Mouse (Mus musculus) erythroblast, adult 5-6 weeks (primary cell): ENCODE results near the gene Prpsap1. TPM values are rescaled to one million over a fixed set of nuclear protein-coding genes. Genes with fewer than 3 reads are reported as not detected.

Experiments used
- ATAC-seq: replicated peaks from 2 replicates; pipeline ENCODE4 v1.8.0; 2016; ENCODE audit warnings: moderate number of reproducible peaks, mild to moderate bottlenecking, moderate TSS enrichment, inconsistent platforms; ENCODE audit not compliant: poor library complexity, low FRiP score, severe bottlenecking
- total RNA-seq, 2 experiments: library from RNA; stranded (forward) in 1 of 2; stranded (reverse) in 1 of 2; fragments of 150-400 nt in 1 of 2; fragments of 200-764, 138-1000 nt in 1 of 2; gene quantifications; 2 replicates each; pipeline versions ENCODE4 v1.2.3 to v1.2.4; 2015 to 2017; ENCODE audit warnings: low replicate concordance in 2 of 2

Prpsap1 gene
- total RNA-seq, 2 experiments from 2014 or later = 11.1 to 14.1 TPM

DNA sequence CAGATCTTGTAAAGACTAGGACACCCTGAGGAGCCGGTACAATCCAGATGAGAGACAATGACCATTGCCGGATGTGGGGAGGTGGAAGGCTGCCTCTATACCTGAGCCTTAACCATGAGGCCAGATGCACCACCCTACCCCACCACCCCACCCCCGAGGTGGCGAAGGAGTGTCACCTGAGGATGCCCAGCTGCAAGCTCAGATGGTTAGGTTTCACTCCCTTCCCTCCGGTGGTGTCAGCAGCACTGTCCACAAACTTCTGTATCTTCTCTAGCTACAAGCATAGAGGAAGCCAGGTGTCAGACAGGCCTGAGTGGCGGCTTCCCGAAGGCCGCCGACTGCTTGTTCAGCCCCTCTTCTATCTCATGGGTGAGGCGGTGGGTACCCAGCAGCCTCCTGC is 40.1 kb downstream of the Prpsap1 start:
- ATAC-seq = no peak

DNA sequence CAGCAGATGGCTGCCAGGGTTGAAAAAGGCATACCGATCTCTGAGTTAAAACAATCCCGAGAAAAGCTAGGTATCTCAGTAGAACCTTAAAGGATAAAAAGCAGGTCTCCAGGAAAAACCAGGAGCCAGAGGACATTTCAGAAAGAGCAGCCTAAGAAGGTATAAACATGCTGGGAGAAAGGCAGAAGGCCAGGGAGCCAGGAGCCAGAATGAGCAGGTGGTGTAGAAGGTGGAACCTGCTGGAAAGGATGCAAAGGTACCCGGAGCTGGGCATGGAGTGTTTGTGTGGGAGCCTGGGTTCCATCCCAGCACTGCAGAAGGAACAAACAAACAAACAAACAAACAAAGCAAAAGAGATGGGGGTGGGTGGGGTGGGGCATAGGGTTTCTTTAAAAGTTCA is 44.7 kb downstream of the Prpsap1 start:
- ATAC-seq = no peak

DNA sequence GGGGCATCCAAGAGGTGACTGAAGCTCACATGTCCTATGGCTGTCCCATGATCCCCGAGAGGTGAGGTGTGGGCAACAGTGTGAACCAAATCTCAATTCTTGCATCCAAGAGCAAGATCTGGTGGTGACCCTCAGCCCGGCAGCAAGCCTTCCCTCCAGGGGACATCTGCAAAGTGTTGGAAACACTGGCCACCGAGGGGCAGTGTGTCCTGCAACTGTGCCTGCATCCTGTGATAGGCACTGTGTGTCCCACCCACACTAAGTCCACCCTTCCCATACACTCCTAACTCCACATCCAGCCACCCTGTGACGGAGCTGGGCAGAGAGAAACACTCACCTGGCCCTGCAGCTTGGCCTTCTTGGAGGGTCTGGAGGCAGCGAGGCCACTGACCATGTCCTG is 46.2 kb downstream of the Prpsap1 start:
- no peak for ATAC-seq

DNA sequence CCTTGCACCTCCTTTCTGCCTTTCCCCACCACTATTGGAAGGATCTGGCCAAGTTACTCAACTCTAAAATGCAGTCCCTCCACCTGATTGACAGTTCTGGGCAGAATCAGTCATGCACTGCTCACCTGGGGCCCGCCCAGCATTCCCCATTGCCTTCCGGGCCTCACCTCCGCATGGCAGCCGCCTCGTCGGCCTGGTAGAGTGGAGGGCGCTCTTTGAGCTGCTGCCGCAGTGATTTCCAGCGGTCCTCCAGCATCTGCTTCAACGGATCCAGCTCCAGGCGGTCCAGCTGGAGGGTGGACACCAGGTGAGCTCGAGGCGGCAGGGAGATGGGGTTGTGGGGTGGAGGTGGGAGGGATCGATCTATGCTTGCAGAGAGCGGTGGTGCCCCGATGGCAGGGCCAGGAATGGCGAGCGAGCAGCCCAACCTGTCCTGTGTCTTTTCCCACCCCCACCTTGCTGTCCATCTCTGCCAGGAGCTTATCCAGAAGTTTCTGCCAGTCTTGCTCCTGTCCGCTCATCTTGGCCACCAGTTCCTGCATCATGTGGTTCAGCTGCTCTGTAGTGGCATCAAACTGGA is 47.6 kb downstream of the Prpsap1 start:
- ATAC-seq = peak; percentile 23; the same call in 1 of the 2 replicates

DNA sequence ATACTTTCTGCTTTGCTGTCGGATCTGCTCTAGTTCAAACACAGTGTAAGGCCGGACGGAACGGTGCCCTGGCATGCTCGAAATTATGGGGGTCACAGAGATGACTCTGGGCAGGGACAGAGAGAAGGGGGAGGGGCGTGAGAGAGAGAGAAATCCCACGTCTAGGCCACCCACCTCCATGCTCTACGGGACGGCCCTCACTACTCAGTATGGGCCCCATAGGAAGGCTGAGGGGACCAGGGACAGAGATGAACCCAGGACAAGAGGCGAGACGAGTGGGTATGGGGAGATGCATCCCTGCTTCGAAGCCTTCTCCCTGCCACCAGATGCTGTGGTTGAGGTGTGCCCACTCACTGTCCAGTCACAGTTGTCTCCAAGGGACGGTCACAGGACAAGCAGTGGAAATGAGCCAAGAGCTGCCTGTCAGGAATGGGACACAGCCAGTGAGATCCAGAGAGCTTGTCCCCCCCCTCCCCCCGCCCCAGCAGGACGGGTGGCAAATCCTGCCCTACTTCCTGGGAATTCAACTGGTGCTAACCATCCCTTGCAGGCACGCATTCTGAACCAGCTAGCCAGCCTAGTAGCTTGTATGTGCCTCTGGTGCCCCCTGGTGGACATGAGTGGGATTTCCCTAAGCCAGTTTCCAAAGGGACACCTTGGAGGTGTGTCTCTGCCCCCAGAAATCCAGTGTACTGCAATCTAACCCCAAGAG is 48.2 kb downstream of the Prpsap1 start:
- peak; percentile 80 for ATAC-seq

DNA sequence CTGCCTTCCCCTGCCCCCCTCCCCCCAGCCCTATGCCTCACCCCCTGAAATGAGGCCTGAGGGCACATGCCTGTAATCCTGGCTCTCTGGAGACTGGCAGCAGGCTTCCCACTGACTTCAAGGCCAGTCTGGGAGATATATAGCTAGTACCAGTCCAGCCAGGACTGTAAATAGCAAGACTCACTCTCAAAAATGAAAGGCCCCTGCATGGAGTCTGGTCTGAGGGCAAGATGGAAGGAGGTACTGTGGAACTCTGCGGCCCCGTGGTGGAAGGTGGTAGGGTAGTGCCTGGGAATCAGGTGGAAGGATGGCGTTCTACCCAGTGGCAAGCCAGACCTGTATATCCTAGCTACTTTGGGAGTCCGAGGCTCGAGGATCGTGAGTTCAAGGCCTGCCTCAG is 50.1 kb downstream of the Prpsap1 start:
- ATAC-seq = no peak

DNA sequence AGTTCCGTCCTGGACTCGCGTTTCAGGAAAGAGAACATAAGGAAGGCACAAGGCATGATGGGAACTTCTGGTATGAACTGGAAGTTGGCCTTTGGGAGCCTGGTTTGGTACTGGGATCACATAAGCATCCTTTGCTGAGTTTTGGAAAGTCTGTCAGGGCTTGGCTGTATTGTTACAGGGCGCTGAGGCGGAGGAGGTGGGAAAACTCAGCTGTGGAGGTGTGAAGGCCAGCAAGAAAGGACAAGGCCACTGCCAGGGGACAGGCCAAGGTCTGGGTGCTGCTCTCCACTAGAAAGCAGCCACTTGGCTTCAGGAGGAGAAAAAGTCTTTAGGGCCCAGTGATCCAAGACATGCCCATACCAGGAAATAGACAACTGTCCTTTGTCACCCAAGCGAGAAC is 50.7 kb downstream of the Prpsap1 start:
- no peak for ATAC-seq

DNA sequence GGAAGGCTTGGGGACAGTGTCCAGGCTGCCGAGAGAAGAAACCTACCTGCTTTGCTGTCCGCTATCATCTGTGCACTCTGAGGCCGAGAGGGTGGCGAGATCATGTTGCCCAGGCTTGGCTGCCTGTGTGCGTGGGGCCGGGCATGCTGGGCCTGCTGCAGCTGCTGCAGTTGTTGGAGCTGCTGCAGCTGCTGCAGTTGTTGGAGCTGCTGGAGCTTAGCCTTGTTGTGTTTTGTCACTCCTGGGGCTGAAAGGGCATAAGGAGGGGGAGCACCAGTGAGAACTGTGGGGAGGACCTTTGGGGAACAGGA is 51.2 kb downstream of the Prpsap1 start:
- no peak for ATAC-seq

DNA sequence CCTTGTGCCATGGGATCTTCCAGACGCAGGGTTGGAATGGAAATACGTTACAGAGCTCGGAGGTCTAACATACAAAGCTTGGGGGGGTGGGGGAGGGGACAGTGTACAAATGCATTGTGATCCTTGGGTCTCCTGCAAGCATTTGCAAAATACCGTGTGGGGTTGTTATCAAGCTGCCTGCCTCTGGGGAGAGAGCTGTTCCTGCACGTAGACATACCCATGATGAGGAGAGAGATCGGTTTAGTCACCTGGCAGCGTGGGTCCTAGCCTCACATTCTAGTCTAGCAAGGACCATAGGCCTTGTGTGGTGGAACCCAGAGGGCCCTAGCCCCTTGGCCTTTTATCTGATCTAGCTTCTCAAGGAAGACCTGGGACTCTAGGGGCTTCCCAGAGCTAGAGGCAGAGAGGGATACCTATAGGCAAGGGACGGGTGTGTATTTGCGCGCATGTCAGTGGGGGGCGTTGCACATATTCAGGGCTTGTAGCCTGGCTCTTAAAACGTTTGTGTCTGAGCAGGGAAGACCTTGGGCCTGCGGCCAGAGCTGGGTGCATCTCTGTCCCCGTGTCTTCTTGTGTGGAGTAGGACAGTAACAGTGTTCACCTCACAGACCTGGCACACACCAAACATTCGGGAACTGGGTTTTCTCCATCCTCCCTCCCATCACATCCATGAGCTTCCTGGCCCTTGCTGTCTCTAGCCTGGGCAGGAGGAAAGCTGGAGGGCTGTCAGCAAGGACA is 51.7 kb downstream of the Prpsap1 start:
- no peak for ATAC-seq

DNA sequence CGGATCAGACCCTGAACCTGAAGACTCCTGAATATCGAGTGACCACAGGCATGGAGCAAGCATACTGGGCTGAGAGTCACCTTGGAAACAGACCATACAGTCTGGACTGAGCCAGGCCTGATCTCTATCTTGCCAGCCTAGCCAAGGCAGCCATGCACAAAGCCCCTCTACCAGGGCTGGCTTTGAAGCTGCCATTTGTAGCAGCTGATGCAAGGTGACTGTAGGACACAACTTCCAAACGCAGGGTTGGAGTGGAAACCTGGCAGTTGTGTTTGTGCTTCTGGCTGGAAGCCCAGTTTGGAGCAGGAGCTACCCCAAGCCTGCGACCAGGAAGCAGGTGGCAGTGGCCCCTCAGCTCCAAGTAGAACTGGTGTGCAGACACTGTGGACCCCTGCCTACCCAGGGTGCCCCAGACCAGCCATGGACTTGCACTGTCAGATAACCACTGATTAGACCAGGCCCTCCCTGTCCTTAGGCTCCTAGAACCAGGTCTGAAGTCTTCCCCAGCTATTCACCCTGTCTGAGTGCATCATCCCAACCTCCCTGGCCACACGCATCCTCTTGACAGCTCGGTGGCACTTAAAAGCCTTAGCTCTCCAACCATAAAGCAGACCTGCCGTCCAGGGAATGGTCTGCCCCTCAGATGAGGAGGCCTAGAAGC is 53.5 kb downstream of the Prpsap1 start:
- no peak for ATAC-seq

DNA sequence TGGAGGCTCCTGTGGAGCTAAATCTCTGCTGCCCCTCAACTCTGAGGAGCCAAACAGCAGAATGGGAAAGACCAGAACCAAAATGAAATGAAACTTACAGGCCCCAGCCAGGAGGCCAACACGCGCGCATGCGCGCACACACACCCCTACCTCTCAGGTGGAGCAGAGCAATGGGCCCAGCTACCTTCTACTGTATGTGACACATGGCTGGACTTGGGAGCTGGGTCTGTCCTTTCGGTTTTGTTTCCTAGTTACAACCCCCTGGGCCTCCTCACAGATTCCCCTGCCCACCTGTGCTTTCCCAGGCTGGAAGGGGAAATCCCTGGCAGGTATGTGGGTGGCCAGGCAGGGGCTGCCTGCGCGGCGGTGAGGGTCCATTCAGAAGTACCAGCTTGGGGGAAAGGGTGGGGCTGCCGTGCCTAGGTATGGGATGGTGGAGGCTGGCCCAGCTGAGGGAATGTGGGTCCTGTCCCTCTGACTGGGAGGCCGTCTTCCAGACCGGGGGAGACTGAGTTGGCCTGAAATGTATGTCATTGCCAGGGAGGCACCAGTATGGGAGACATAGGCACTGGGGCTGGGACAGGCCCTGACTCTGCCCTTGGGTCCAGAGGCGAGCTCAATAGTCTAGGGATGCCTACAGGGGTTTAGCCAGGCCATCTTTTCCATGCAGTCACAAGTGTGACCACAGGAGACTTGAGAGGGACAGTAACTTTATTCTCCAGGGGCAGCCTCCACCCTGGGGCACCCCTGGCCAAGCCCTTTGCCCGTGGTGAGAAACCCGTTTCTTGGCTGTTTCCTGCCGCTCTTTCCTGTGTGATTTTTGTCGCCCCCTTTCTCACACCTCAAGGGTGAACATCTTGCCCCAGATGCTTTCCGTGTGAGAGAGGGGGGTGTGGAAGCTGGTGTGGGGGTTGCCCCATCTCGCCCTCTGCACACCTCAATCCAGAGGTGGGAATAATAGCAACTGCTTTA is 54.4 kb downstream of the Prpsap1 start:
- no peak for ATAC-seq

DNA sequence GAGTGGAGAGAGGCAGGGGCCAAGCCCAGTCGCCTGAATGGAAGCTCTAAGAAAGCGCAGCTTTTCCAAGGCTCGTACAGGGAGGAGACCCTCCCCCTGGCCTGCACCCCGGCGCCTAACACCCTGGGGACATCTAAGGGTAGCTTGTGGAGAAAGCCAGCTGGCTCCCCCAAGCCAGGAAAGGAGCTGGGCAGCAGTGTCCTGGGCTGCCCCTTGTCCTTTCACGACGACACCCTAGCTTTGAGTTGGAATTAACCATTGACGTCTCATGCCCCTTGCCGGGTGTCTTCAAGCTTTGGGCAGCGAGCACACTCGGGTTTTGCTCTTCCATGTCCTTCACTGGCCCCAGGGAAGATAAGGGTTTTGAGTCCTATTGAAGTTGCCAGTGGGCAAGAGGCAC is 56.5 kb downstream of the Prpsap1 start:
- no peak for ATAC-seq

DNA sequence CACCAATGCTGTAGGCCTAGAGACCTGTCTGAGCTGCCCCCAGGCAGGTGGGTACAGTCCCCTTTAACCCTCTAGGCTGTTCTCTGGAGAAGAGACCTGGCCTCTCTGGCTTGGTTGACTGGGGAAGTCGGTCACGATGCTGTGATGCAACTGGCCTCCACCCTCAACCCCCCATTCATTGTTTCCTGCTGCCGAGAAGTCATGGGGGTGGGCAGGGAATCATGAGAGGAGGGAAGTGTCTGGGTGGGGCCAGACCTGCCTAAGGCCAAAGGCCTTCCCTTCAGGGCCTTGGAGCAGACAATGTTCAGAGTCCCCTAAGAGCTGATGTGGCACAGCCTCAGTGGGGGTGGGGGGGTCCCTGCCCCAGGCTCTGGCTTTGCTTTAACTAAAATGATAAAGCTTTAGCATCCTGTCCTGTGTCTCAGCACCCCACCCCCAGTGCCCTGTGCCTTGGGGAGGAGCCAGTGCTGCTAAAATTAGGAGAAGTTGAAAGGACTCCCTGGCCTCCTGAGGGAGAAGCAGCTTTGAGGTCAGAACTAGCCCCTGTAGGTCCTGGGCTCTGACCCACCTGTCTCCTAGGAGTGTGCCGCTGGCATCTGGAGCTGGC is 57.2 kb downstream of the Prpsap1 start:
- ATAC-seq = no peak

DNA sequence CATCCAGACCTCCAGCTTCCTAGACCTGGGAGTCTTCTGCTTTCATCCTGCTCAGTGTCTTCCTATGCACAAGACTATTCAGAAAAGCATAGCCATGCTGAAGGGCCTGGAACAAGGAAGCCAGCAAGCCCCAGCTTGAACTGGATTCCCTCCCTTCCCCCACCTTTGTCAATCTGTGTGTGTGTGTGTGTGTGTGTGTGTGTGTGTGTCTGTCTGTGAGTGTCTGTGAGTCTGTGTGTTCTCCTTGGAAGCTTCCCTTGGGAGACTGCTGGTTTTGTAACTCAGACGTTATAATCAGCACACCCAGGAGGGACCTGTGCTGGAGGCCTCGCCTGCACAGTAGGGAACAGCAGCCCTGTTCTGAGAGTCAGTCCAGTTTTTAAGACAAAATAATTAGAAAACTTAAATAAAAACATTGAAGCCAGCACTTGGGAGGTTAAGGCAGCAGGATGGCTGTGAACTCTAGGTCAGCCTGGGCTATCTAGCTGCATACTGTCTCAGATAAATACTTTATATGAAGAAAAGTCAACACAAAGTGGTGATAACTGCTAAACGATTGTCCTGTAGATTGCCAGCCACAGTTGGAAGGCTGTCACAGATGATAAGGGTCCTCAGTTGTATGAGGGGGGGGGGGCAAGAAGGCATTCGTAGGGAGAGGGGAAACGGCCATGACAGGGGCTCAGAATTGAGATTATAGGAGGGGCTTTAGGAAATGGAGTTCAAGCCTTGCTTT is 57.8 kb downstream of the Prpsap1 start:
- no peak for ATAC-seq

DNA sequence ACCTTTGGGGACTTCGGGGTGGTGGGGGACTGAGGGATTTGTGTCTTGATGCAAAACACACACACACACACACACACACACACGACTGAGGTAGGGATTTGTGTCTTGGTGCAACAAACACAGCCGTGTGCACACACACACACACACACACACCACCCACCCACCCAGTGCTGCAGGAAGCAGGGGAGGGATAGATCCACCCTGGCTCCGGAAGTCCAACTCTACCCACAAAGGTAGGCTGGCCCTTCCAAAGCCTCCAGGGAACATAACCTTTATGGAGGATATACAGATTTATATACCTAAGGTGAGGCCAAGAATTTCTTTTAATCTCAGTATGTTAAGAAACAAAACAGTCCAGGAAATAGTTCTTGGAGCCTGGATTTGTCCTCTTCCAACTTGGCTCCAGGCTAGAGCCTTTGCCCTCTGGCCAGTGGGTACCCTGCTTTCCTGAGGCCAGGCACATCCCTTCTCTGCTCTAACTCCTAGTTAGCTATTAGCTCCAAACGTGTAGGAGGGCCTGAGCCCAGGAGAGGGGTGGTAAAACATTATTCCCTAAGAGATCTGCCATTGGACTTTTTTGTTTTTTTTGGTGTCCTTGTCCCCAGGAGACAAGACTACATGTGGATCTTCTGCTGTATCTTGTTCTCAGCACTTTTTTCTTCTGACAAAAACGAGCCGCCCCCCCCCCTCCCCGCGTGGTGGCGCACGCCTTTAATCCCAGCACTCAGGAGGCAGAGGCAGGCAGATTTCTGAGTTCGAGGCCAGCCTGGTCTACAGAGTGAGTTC is 58.8 kb downstream of the Prpsap1 start:
- ATAC-seq = no peak

DNA sequence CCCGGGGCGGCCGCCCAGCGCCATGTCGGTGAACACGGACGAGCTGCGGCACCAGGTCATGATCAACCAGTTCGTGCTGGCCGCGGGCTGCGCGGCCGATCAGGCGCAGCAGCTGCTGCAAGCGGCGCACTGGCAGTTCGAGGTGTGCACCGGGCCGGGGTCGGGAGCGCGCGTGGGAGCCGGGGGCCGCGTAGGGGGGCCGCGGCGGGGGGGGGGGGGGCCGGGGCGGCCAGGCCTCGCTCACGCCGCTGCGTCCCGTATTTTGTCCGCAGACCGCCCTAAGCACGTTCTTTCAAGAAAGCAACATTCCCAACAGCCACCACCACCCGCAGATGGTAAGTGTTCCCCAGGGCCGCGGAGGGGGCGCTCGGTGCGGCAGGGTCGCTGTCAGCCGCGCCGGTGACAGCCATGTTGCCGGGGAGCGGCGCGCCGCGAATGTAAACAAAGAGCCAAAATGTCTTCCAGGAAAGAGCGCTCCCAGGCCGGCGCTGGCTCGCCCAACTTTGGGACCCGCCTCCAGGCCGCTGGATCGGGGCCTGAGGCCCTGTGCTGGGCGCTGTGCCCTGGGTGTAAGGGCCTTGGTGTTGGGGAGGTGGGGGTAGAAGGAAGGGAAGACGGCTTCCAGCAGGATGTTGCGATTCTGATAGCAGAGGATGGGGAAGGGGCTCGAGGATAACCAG is 59.6 kb downstream of the Prpsap1 start:
- ATAC-seq = peak; percentile 36
